Mouse (Mus musculus) T-cell, adult 66 days (primary cell): Measurements from ENCODE around the gene Olfr495. TPM values are rescaled to one million over a fixed set of nuclear protein-coding genes. Genes with fewer than 3 reads are reported as not detected.

Experiments
- total RNA-seq, 2 experiments: library from RNA; stranded (reverse); gene quantifications; 3 replicates in 1 of 2; 4 replicates in 1 of 2; pipeline ENCODE4 v1.2.4; 2023

Olfr495 gene
- total RNA-seq: not detected

DNA sequence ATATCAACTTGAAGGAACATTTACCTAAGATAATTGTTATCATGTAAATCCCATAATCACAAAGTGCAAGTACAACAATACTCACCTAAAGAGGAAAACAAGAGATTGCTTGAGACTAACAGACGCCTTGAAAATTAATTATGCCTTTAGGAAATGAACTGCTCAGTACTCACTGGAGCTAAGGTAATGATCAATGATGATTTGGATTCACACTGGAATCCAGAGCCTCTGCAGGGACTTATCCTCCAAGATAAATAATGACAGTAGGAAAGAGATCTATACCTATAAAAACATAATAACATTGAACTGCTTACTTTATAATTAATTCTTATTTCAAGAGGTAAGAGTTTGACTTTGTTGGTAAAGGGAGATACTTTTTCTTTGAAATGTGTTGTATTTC is at the start of gene Olfr495:
Olfr495 (plus strand) TSS at position 301 of the 400 bp plus-strand sequence.

DNA sequence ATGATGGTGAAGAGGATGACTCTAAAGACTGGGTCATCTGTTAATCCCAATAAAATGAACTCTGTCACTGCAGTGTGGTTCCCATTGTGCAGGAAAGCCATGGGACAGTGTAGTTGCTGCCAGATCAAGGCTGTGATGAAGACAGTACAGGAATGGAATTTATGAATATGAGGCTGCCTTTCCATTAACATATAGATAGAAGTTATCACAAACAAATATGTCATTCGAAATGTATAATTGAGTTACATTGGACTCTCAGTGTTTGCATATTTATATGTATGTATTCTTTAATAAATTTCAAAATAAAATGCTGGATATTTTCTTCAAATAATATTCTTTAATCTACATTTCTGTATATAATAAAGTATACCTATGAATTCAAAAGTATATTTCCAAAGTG is 46.1 kb upstream of the Olfr495 start, which contains the start of gene Olfr493:
Olfr493 (minus strand) TSS at position 101 of the 400 bp plus-strand sequence.

DNA sequence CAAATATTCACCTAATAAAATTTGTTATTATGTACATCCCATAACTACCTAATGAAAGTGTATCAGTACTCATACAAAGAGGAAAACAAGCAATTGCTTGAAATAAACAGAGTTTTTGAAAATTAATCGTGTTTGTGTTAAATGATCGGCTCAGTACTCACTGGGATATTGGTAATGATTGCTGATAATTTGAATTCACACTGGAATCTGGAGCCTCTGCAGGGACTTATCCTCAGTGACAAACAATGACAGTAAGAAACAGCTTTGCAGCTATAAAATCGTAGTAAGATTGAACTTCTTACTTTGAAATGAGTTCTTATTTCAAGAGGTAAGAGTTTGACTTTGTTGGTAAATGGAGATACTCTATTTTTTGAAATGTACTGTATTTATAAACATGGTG is 27.9 kb upstream of the Olfr495 start, which contains the start of gene Olfr494:
Olfr494 (plus strand) TSS at position 301 of the 400 bp plus-strand sequence.

DNA sequence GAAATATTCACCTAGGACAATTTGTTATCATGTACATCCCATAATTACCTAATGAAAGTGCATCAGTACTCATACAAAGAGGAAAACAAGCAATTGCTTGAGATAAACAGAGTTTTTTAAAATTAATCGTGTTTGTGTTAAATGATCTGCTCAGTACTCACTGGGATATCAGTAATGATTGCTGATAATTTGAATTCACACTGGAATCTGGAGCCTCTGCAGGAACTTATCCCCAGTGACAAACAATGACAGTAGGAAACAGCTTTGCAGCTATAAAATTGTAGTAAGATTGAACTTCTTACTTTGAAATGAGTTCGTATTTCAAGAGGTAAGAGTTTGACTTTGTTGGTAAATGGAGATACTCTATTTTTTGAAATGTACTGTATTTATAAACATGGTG is 27.2 kb downstream of the Olfr495 start, which contains the start of gene Olfr497:
Olfr497 (plus strand) TSS at position 301 of the 400 bp plus-strand sequence.

Other genes starting within 250 kb of the Olfr495 start
- gene Olfr485, start 233.3 kb upstream of the Olfr495 start, total RNA-seq: not detected
- gene Olfr486, start 220.4 kb upstream of the Olfr495 start, total RNA-seq: not detected
- not detected for gene Olfr487, start 178.5 kb upstream of the Olfr495 start, total RNA-seq
- not detected for gene Olfr488, start 134.8 kb upstream of the Olfr495 start, total RNA-seq
- not detected for gene Olfr490, start 104.2 kb upstream of the Olfr495 start, total RNA-seq
- not detected for gene Olfr491, start 79.7 kb upstream of the Olfr495 start, total RNA-seq
- gene Olfr492, start 69.5 kb upstream of the Olfr495 start, total RNA-seq: not detected
- not detected for gene Olfr493, start 46.2 kb upstream of the Olfr495 start, total RNA-seq
- gene Olfr494, start 27.8 kb upstream of the Olfr495 start, total RNA-seq: not detected
- not detected for gene Olfr497, start 27.3 kb downstream of the Olfr495 start, total RNA-seq
- gene Olfr498, start 72.2 kb downstream of the Olfr495 start, total RNA-seq: not detected
- not detected for gene Olfr502, start 131.9 kb downstream of the Olfr495 start, total RNA-seq
- not detected for gene Olfr503, start 151.4 kb downstream of the Olfr495 start, total RNA-seq
- not detected for gene Olfr504, start 172.6 kb downstream of the Olfr495 start, total RNA-seq
- gene Olfr506, start 217.6 kb downstream of the Olfr495 start, total RNA-seq: not detected
- gene Olfr507, start 228.6 kb downstream of the Olfr495 start, total RNA-seq: not detected
- gene Olfr508, start 236.8 kb downstream of the Olfr495 start, total RNA-seq: not detected